Comparison of ENCODE assay signal across 10 mouse cellular contexts in the genomic region with DNA sequence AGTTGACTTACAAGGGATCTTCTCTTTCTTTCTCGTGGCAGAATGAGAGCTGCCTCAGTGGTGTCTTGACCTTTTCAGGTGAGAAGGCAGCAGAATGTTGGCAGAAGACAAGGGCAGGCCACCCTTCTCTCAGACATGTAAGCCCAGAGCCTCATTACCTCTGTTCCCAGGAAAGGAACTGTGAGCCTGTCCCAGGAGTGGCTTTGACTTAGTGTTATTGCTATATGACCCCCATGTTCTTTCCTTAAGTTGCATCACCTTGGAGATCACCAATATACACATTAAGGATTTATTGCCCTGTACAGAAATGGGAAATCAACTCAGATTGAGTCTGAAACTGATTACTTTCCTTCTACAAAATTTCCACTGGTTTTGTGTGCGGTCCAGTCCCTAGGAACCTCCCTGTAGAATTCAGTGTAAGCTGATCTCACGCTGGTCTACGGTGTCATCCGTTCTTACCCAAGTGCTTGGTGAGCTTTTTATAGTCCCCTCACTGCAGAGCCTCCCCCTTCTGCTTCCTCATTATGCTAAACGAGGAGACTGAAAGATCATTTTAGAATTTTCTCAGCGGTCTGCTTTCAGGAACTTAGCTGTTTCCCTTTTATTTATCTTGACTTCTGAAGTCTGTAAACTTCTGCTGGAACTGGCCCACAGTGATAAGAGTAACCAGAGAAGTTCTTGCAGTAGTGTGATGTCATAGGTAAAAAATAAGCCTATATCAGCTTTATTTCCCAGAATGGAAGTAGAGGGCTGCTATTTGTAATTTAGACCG.
A peak's percentile ranks its signal among the peaks of the same experiment; 100 is the strongest.
DNase-seq lines count a peak whose midpoint lies in the region; ATAC-seq lines count a peak whose summit lies in the region.
"Had no signal": no experiment of that assay in that cellular context is flagged by ENCODE, and none has a peak within 500 bp of the region (broad histone marks: within the 10 kb centered on the region; RNA-seq: fewer than 3 reads in every experiment).

No protein-coding gene starts in this region.

- H3K27ac ChIP-seq in kidney, embryonic 16.5 days (ENCODE audit: low read length): peak overlapping the region; percentile 81
- H3K27ac ChIP-seq in heart, embryonic 11.5 days (ENCODE audit: low read depth, low read length): peak overlapping the region; percentile 59
- H3K27ac ChIP-seq in liver, embryonic 16.5 days (ENCODE audit: low read length): peak overlapping the region; percentile 7; the same call in 1 of the 2 replicates
- H3K27ac ChIP-seq in midbrain, embryonic 11.5 days (ENCODE audit: low read depth, low read length): no peak overlapping the region
- H3K27ac ChIP-seq: embryonic facial prominence, embryonic 15.5 days; hindbrain, embryonic 14.5 days; limb, embryonic 12.5 days had no signal

- no peaks in the 10 kb centered on the region for H3K36me3 ChIP-seq in kidney, embryonic 16.5 days (ENCODE audit: insufficient read depth, low read length)
- no peaks in the 10 kb centered on the region for H3K36me3 ChIP-seq in heart, embryonic 11.5 days (ENCODE audit: control insufficient read depth, insufficient read depth, low read length)
- no peaks in the 10 kb centered on the region for H3K36me3 ChIP-seq in liver, embryonic 16.5 days (ENCODE audit: control insufficient read depth, insufficient read depth)
- no peaks in the 10 kb centered on the region for H3K36me3 ChIP-seq in midbrain, embryonic 11.5 days (ENCODE audit: control insufficient read depth, insufficient read depth, low read length)
- H3K36me3 ChIP-seq: embryonic facial prominence, embryonic 15.5 days; limb, embryonic 12.5 days had no signal

- peaks cover 11% of the 10 kb centered on the region for H3K4me1 ChIP-seq in kidney, embryonic 16.5 days (ENCODE audit: insufficient read depth, low read length)
- peaks cover 16% of the 10 kb centered on the region for H3K4me1 ChIP-seq in heart, embryonic 11.5 days (ENCODE audit: control insufficient read depth, insufficient read depth, low read length)
- peaks cover 4% of the 10 kb centered on the region for H3K4me1 ChIP-seq in liver, embryonic 16.5 days (ENCODE audit: control insufficient read depth, low read depth, low read length)
- H3K4me1 ChIP-seq in midbrain, embryonic 11.5 days (ENCODE audit: control insufficient read depth, insufficient read depth, low read length): no peaks in the 10 kb centered on the region
- H3K4me1 ChIP-seq: embryonic facial prominence, embryonic 15.5 days had no signal

- WGBS in kidney, embryonic 16.5 days: 15% methylated on average over 8 of the region's 8 CpGs
- WGBS in heart, embryonic 11.5 days (ENCODE audit: insufficient replicate concordance): 25% methylated on average over 8 of the region's 8 CpGs
- WGBS in liver, embryonic 16.5 days (ENCODE audit: insufficient replicate concordance): 11% methylated on average over 8 of the region's 8 CpGs
- 78% methylated on average over 8 of the region's 8 CpGs for WGBS in midbrain, embryonic 11.5 days

- no peak overlapping the region for H3K4me3 ChIP-seq in kidney, embryonic 16.5 days (ENCODE audit: low read length)
- H3K4me3 ChIP-seq in heart, embryonic 11.5 days (ENCODE audit: low read depth, low read length): no peak overlapping the region
- H3K4me3 ChIP-seq in liver, embryonic 16.5 days (ENCODE audit: low read depth, low read length): no peak overlapping the region
- no peak overlapping the region for H3K4me3 ChIP-seq in midbrain, embryonic 11.5 days (ENCODE audit: low read depth, low read length)
- H3K4me3 ChIP-seq: embryonic facial prominence, embryonic 15.5 days; limb, embryonic 12.5 days had no signal

- no peak for DNase-seq in kidney, adult 18-20 months
- DNase-seq in brain, adult 2 months (ENCODE audit: low read depth, low spot score): peak; percentile 58
- no peak for DNase-seq in midbrain, embryonic 11.5 days (ENCODE audit: low spot score, missing footprints)
- no peak for DNase-seq in left cerebral cortex, adult 18-20 months (ENCODE audit: low spot score in 2 of 2)

- no peaks in the 10 kb centered on the region for H3K9me3 ChIP-seq in kidney, embryonic 16.5 days (ENCODE audit: low read length)
- H3K9me3 ChIP-seq in heart, embryonic 11.5 days (replicated peaks; ENCODE audit: control insufficient read depth, low read length): no peaks in the 10 kb centered on the region
- H3K9me3 ChIP-seq in liver, embryonic 16.5 days (replicated peaks; ENCODE audit: control insufficient read depth, low read length): no peaks in the 10 kb centered on the region
- no peaks in the 10 kb centered on the region for H3K9me3 ChIP-seq in midbrain, embryonic 11.5 days (ENCODE audit: control insufficient read depth, low read length)
- H3K9me3 ChIP-seq: embryonic facial prominence, embryonic 15.5 days; limb, embryonic 12.5 days had no signal

- peak; percentile 83; the same call in 1 of the 2 replicates for ATAC-seq in kidney, embryonic 16.5 days (ENCODE audit: low FRiP score, low TSS enrichment)
- no peak; the same call in 1 of the 2 replicates for ATAC-seq in heart, embryonic 11.5 days (replicated peaks; ENCODE audit: insufficient number of reproducible peaks, low FRiP score, low TSS enrichment)
- ATAC-seq in liver, embryonic 16.5 days (ENCODE audit: low read depth): peak; percentile 79
- no peak for ATAC-seq in midbrain, embryonic 11.5 days (ENCODE audit: low FRiP score)

- H3K4me2 ChIP-seq in kidney, embryonic 16.5 days (replicated peaks; ENCODE audit: low read depth, low read length): 0 out of 2 replicates have a peak overlapping the region, but pooled peaks have one; percentile 6
- H3K4me2 ChIP-seq in heart, embryonic 11.5 days: peak overlapping the region; percentile 22
- H3K4me2 ChIP-seq in liver, embryonic 16.5 days (ENCODE audit: low read depth, low read length): 0 out of 2 replicates have a peak overlapping the region, but pooled peaks have one; percentile 3
- no peak overlapping the region for H3K4me2 ChIP-seq in midbrain, embryonic 11.5 days
- H3K4me2 ChIP-seq: embryonic facial prominence, embryonic 15.5 days; hindbrain, embryonic 14.5 days; limb, embryonic 12.5 days had no signal

- no peaks in the 10 kb centered on the region for H3K27me3 ChIP-seq in kidney, embryonic 16.5 days (ENCODE audit: insufficient read depth, low read length)
- H3K27me3 ChIP-seq in heart, embryonic 11.5 days (ENCODE audit: control insufficient read depth, insufficient read depth, low read length): no peaks in the 10 kb centered on the region
- no peaks in the 10 kb centered on the region for H3K27me3 ChIP-seq in liver, embryonic 16.5 days (ENCODE audit: control insufficient read depth, insufficient read depth, low read depth, low read length)
- H3K27me3 ChIP-seq in midbrain, embryonic 11.5 days (ENCODE audit: control insufficient read depth, insufficient read depth, low read length): no peaks in the 10 kb centered on the region
- H3K27me3 ChIP-seq: embryonic facial prominence, embryonic 15.5 days; limb, embryonic 12.5 days had no signal

- no peak overlapping the region for H3K9ac ChIP-seq in kidney, embryonic 16.5 days (replicated peaks; ENCODE audit: low read length)
- peak overlapping the region; percentile 43; the same call in 1 of the 2 replicates for H3K9ac ChIP-seq in heart, embryonic 11.5 days (ENCODE audit: low read depth, low read length)
- no peak overlapping the region for H3K9ac ChIP-seq in liver, embryonic 16.5 days (ENCODE audit: low read depth, low read length)
- no peak overlapping the region for H3K9ac ChIP-seq in midbrain, embryonic 11.5 days (ENCODE audit: low read length)
- H3K9ac ChIP-seq: embryonic facial prominence, embryonic 15.5 days; hindbrain, embryonic 14.5 days; limb, embryonic 12.5 days had no signal

Comparison
In these comparisons a context has a peak if more than half of its experiments do, and no peak if none do; other contexts are left out.
1. ATAC-seq: peak in kidney, embryonic 16.5 days (single experiment) and liver, embryonic 16.5 days (single experiment); none in heart, embryonic 11.5 days (single experiment) and midbrain, embryonic 11.5 days (single experiment).